Mouse (Mus musculus) skeletal muscle tissue, adult 2 months (tissue): Measurements from ENCODE around the gene Nrg4.
"Not testable (repeated sequence)": the region's sequence is repeated elsewhere in the genome, so short reads cannot be mapped to it uniquely, and the experiment has no call there.

ENCODE experiments used
- DNase-seq: peaks from one replicate; pipeline ENCODE4 v3.0.0-alpha.2; 2012; ENCODE audit warnings: low read depth, low spot score

Nrg4 gene

DNA sequence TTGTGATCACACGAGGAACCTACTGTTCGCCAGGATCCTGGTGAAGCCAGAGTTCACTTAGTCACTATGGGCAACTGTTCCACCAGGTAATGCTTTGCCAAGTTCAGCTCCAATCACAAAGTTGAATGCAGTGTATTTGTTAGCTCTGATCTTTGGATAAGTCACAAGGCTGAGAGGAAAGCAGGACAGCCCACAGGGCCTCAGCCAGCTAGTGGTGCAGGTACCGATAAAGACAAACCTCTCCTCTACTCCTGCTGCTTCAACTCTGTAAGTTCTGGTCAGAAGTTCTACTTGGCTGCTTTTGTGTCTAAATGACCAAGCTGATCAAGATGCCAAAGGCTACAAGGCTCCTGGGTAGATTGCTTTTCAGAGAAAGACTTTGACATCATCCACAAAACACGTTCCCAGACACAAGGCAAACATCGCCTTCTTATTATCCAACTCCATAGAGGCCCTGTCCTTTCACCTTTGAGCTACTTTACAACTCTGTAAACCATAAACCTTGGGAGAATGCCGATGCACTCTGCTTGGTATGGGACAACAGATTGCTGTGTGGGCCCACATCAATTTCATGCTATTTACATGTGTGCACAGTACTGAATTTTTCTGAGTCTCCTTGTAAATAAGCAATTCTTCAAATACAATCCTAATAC is 75.9 kb downstream of the Nrg4 start:
- no peak for DNase-seq

DNA sequence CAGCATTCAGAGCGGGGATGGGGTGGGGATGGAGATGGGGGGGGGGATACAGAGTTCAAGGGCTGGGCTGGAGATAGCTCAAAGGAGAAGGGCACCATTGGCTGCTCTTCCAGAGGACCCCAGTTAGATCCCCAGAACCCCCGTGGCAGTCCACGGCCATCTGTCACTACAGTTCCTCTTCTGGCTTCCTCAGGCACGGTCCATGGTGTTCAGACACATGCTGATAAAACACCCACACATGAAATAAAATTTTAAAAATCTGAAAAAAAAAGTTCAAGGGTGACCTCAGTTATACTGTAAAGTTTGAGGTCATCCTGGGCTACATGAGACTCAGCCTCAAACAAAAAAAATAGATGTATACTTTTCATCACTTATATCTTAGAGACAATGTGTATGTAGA is 78.2 kb downstream of the Nrg4 start:
- DNase-seq, result no peak

DNA sequence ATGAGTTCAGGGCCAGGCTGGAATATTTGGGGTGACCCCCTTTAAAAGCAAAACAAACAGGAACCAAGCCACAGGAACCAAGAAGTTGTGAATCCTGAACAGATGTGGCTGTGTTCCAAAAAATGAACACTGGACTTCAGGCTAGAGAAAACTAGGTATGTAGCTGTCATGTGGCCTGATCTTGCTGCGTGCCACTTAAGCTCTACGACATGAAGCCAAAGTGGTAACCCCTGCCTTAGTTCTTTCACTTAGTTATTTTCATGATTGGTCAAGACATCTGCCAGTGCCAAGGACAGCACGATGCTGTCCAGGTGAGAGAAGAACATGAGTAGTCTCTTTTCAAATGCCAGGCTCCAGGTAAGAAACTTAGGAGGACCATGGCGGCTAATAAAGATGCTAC is 79.7 kb downstream of the Nrg4 start:
- no peak for DNase-seq

DNA sequence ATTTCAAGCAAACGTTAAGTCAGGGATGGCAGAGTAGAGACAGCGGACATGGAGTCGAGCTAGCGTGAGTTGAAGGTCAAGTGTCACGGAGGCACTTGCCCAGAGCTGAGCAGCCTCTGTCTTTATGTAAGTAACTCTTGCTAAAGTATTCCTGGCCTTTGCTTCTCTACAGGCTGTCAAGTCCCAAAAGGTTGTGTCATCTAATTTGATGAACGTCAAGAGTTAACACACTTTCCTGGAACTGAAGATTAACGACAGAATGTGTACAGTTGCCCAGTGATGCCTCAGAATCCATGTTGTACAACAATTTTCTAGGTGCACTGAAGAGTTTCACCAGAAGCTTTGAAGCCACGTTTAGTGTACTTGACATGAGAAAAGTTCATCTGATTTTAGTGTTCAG is 80.2 kb downstream of the Nrg4 start:
- no peak for DNase-seq

DNA sequence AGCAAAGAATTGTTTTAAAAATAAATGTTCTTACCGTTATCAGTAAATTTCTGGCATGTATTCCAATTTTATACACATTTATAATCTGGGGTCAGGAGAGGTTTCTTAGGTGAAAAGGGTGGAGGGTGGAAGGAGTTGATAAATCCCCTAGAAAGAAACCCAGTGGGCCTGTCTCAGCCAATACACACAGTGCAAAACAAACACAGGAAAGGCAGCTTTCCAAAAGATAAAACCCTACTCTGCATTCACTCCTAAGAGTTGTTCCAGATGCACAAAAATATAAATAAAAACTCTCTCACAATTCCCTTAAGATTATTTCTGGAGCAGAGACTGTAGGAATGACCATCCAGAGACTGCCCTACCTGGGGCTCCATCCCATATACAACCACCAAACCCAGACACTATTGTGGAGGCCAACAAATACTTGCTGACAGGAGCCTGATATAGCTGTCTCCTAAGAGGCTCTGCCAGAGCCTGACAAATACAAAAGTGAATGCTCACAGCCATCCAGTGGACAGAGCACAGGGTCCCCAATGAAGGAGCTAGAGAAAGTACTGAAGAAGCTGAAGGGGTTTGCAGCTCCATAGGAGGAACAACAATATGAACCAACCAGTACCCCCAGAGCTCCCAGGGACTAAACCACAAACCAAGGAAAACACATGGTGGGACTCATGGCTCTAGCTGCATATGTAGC is 81.4 kb downstream of the Nrg4 start:
- DNase-seq, result not testable (repeated sequence)

DNA sequence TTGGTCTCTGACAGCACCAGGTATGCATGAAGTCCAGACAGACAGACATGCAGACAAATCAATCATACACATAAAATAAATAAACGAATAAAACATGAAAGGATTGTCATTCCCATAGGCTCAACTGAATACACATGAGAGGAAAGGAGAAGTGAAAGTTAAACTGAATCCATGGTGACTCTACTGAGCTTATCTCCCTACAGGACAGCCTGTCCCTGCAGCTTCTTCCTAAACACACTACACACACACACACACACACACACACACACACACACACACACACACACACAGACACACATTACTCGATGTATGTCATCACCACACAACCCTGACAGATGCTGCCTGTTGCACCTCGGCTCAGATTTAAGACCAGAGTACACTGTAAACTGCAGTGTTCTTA is 82.6 kb downstream of the Nrg4 start:
- DNase-seq, result no peak

DNA sequence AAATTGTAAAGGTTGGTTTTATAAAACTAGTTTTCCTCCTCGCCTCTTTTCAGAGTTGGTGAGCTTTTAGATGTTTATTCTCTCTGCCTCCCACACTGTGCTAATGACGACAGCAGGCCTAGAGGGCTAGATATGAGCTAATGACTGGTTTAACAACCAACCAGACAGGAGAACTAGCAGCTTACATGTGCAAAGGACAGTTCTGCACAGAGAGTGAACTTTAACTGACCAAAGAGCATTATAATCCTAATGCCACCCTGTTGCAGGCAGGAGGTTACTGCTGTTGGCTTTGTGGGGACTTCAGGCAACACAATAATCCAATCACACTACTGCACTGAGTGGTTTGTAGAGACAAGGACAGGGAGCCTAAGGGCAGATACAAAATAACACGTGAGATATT is 83.4 kb downstream of the Nrg4 start:
- no peak for DNase-seq

DNA sequence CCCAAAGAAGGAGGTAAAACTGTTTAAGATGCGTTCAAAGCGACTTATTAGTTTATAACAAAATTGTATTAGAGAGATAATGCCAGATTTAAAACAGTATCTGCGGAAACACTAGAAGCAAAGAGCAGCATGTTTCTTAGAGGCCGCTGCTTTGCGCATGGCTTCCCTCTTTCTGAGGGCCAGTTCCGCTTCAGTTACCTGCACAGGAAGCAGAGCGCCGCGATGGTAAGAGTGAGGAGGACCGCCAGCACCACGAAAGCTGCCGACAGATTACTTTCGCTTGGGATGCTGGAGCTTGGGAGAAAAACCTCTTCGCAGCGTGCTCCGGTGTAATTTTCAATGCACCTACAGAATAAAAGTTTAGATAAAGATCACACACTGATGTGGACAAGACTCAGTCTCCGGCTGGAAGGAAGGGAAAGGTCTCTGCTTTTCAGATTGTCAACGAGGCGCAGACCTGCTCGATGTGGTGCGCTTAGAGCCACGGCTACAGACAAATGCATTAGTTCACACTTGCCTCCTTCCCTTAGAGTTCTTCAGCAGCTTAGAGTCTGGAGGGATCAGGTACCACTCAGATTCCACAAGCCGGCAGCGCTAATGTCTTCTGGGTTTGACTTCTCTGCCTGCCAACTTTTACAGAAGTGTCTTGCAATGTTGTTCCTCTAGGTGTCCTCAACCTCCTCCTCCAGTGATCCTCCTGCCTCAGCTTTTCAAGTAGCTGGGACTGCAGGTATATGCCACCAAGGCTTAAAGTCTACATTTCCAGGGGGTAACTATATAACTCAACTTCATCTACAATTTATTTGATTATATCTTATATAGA is 84.6 kb downstream of the Nrg4 start:
- no peak for DNase-seq

DNA sequence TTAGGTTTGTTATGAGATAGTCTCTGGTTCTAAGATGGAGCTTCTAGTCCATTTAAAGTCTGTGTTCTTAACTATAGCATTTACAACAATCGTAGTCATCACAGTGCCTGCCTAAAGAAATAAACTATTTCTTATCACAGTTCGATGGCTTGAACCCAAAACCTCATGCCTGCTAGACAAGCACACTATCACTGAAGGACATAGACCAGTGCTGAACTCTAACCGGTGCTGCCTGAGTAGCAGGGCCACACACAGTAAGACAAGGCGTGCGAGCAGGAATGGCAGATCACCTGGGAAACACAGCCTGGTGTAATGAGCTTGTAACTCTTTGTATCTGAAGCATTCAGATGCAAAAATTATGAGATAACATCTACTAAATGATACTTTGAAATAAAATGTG is 85.8 kb downstream of the Nrg4 start:
- DNase-seq, result no peak

DNA sequence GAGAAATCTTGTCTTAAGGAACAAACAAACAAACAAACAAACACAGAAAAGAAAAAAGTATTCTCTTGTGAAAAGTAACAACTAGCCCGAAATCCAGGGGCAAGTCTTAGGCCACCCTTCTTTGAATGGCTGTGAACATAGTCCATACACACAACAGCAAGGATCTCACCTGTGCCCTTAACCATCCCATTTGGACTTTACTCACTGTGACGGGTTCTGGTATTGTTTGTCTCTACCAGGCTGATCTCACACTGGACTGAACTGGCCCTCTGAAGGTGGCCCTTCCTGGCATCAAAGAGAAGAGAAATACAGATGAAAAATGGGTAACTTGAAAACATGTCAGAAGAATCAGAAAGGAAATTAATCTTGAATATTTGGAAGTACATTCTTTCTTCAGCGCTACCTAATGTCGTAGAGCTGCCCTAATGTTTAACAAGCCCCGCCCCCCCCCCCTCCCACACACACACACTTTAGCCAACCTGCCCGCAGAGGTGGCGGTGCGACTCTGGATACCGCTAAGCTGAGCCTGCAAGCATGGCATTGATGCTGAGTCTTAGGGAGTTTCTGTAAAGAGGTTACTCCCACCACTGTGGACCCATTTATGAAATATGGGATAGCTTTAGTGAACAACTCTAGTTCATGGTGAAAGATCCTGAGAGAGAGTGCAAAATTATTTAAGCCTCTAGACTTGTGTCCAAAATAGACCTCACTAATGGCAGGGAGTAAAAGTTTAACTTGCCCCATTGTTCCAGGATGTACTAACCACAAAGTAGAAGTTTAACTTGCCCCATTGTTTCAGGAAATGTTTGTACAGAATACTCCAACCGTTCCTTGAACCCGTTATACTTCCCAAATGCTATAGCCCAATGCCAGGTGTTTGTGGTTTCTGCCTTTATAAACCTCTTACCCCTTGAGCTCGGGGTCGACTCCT is 90.1 kb downstream of the Nrg4 start:
- no peak for DNase-seq

DNA sequence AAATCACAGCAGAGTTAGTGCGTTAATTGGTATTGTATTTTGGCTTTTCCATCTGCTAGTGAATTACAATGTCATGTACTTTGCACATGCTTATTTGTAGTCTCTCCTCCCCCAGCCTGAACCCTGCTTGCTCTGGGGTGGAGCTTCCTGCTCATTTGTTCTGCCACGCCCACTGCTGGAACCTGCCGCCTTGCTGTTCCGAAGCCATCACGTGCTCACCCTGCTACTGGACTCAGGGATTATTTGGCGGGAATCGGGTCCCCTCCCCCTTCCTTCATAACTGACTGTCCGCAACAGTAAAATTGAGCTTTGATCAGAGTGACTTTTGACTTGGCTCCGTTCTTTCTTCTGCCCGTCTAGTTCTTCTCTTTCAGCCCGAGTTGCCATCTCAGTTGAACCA is 93.6 kb downstream of the Nrg4 start:
- DNase-seq, result not testable (repeated sequence)

DNA sequence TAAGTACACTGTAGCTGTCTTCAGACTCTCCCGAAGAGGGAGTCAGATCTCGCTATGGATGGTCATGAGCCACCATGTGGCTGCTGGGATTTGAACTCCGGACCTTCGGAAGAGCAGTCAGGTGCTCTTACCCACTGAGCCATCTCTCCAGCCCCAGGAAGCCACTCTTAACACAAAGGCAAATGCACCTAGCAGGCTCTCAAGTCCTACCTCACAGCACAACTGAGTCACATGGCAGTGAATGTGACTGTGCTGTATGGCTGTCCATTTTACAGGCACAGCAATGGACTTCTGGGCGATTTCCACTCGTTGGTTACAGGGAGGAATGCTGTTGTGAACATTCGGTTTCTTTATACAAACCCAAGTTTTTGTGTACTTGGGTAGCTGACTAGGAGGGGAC is 94.1 kb downstream of the Nrg4 start:
- no peak for DNase-seq

DNA sequence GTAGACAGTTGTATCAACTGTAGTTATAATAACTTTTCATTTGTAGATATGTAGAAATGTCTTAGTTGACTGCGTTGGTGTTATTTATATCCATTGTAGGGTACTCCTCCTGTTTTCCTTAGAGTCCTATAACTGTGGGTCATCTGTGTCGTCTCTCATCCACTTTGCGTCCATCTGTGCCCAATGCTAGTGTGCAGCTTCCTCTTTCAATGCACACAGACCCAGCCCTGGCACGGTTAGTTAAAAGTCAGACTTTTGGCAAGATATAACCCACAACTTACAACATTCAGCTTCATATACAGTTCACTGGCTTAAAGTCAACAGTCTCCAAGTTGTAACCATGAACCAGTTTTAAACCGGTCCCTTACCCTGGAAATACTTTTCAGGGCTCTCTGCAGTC is 94.5 kb downstream of the Nrg4 start:
- no peak for DNase-seq

DNA sequence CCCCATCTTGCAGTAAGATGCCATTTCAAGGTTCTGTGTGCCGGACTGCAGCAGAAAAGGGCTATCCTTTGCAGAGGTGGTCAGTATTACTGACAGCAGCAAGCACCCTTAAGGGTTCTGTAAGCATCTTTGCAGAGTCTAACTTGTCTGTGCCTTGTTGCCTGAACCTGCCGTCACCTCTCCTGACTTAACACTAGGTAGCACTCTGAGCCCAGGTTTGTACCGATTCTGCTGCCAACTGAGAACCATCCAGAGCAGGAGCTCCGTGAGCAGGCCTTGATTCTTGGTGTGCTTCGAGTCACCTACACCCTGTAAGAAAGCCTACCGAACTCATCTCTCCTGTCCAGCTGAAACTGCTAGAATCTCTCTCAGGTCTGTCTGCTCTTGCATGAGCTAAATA is 95.1 kb downstream of the Nrg4 start:
- DNase-seq, result no peak

DNA sequence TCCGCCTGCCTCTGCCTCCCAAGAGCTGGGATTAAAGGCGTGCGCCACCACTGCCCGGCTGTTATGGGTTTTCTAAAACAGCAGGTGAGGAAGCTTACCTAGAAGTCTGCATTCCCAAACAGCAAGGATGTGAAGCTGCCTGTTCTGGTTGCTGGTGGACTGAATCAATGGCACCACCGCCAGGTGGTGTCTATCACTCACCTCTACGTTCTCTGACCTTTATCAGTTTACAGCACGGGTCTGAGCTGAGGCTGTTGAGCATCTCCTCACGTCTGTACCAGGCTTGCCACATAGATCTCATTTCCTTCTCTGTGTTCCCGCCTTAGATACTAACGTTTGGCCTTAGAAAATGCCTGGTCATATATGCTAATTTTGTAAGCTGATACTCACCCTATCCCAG is 97.6 kb downstream of the Nrg4 start:
- DNase-seq, result no peak

DNA sequence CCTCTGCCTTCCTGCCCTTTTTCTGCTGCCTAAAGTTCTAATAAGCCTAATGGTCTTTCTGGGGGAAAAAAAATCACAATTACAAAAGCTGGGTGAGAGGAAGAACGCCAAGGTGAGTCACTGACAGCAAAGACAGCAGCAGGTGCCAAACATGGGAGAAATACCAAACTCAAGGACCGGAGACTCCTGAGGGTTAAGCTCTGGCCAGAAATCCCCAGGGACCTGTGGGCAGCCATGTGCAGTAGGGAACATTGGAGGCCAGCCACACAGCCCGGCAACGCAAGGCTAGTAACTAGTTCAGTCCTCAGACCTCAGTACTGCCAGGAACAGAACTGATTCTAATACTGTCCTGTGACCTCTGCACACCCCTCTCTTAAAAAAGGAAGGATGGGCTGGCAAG is 98.5 kb downstream of the Nrg4 start:
- no peak for DNase-seq

DNA sequence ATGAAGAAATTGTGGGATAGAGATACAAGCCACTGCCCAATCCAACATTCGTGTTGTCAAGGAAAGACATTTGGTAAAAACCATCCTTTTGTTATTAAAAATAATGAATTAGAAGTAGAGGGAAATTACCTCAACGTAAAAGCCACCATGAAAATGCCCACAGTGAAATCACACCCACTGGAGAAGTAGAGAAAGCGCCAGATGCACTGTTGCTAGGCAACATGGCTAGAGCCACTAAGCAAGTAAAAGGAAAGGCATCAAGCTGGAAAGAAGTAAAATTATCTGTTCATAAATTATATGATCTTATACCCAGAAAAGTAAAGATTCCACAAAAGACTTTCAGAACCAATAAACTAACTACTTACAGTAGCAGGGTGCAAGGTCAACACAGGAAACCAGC is 100.4 kb downstream of the Nrg4 start:
- no peak for DNase-seq

DNA sequence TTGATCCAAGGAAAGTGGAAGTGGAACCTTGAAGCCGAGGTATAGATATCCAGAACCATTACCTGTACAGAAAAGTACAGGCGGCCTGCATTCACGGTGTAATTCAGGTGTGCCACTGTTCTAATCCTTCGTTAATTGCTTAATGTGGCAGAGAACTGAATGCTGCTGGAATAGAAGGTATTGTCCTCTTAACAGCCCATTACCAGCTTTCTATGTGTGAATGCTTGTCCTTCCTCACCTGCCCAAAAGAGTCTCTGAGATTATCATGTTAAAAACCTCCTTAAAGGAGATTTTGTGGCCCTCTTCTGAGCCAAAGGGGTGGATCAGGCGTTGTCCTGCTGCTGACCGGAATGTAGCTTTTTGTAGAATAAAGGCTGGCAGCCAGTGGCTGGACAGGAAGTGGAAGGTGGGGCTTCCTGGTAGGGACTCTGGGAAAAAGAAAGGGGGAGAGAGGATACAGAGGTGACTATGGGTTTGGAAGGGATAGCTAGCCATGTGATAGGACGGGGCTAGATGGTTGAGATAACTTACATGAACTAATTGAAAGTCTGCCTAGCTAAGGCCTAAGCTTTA is 101.4 kb downstream of the Nrg4 start:
- DNase-seq, result no peak

DNA sequence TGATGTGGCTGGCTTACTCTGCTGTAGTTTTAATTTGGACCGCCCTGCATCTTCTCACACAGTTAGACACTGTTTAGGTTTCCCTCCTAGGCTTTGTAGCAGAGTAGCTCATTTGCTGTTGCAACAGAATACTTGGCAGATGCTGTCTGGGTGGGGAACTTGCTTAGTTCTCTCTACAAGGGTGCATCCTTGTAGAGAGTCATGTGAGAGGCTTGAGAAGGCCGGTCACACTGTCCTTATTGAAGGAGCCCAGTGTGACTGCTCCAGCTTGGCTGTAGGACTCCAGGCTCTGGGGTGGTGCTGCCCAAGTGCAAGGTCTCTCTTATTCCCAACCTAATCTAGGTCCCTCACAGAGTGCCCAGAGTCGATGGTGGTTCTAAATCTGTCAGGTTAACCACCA is 109.3 kb downstream of the Nrg4 start:
- no peak for DNase-seq

DNA sequence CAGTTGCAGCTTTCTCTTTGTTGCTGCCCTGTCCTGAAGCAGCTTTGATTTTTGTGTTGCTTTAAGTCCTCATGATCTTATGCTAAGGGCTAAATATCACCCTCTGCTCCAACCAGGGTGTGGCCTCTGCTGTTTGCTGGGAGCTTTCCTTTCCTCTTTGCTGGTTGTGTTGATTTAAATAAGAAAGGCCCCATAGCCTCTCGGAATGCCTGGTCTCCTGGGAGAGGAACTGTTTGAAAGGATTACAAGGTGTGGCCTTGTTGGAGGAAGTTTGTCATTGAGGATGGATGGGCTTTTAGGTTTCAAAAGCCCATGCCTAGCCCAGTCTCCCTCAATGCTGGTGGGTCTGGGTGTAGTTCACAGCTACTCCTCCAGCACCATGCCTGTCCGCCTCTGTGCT is 110.6 kb downstream of the Nrg4 start:
- no peak for DNase-seq

DNA sequence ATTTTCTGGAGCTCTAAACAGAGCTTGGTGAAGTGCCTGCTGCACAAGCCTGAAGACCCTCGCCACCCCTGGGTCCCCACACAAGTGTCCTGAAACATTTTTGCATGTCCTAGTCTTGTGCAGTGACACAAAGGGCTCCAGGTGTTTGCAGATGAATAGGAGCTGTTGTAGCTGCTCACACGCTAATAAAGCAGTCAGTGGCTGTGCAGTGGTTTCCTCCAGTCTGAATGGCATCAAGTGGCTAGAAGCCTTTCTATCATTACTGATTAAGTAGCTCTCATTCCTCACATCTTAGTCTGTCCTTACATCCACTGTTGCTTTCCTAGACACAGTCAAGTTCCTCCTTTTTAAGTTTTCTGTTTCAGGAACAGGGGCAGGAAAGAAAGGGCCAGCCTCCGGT is 111.0 kb downstream of the Nrg4 start:
- DNase-seq, result no peak
